Comparison of ENCODE assay signal across 17 mouse cellular contexts in the genomic region with DNA sequence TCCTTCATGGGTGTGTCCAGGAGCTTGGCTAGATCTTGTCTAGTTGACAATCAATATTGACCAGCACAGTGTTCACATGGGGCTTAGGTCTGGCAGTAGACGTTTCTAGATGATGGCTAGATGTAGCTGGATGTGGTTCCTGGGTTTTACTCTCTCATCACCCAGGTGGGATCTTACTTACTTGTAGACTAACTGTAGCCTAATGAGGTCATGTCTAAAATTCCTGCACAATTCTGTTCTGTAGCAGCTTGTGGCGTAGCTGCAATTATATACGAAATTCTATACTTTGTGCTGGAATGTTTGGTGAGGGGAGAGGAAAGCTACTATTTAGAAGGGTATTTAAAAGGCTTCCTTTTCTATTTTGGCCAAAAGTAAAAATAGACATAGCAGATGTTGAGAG.
"Had no signal": no experiment of that assay in that cellular context is flagged by ENCODE, and none has a peak within 500 bp of the region (broad histone marks: within the 10 kb centered on the region; RNA-seq: fewer than 3 reads in every experiment).

No protein-coding gene starts in this region.

- H3K27me3 ChIP-seq: midbrain, embryonic 12.5 days; neural tube, embryonic 13.5 days; neural tube, embryonic 15.5 days; stomach, embryonic 15.5 days had no signal

- H3K27ac ChIP-seq: midbrain, embryonic 10.5 days; midbrain, embryonic 12.5 days; neural tube, embryonic 13.5 days; neural tube, embryonic 15.5 days; stomach, embryonic 15.5 days; stomach, postnatal 0 days had no signal

- H3K9ac ChIP-seq: lung, embryonic 14.5 days; midbrain, embryonic 12.5 days; neural tube, embryonic 13.5 days; neural tube, embryonic 15.5 days; stomach, embryonic 15.5 days had no signal

- H3K36me3 ChIP-seq: midbrain, embryonic 10.5 days; midbrain, embryonic 12.5 days; neural tube, embryonic 13.5 days; neural tube, embryonic 15.5 days; stomach, embryonic 15.5 days had no signal

- H3K4me2 ChIP-seq: lung, embryonic 14.5 days; midbrain, embryonic 12.5 days; neural tube, embryonic 13.5 days; neural tube, embryonic 15.5 days; stomach, embryonic 15.5 days had no signal

- H3K4me3 ChIP-seq: midbrain, embryonic 10.5 days; midbrain, embryonic 12.5 days; myocyte; neural tube, embryonic 13.5 days; neural tube, embryonic 15.5 days; stomach, embryonic 15.5 days had no signal

- H3K9me3 ChIP-seq: midbrain, embryonic 10.5 days; midbrain, embryonic 12.5 days; neural tube, embryonic 13.5 days; neural tube, embryonic 15.5 days; stomach, embryonic 15.5 days had no signal

- DNase-seq: lung, adult 18-20 months; lung, embryonic 14.5 days; lung, postnatal 10 days; lung, postnatal 4 days; midbrain, embryonic 14.5 days; right cerebral cortex, postnatal 14 days; thymus, adult 2 months; thymus, postnatal 25 days; thymus, postnatal 4 days had no signal

- H3K4me1 ChIP-seq: midbrain, embryonic 10.5 days; midbrain, embryonic 12.5 days; stomach, embryonic 15.5 days had no signal

- ATAC-seq: midbrain, embryonic 16.5 days had no signal
